Mouse (Mus musculus) liver, embryonic 14.5 days (tissue): Measurements from ENCODE around the gene Cxcr1. TPM values are rescaled to one million over a fixed set of nuclear protein-coding genes. Genes with fewer than 3 reads are reported as not detected.
"Not testable (repeated sequence)": the region's sequence is repeated elsewhere in the genome, so short reads cannot be mapped to it uniquely, and the experiment has no call there.

Experiments used
- ATAC-seq: fragments of 200-750 bp; cut with Nextera tagmentation; 2 replicates; pipeline ENCODE4 v1.8.0; 2017; ENCODE audit warnings: moderate number of reproducible peaks, mild to moderate bottlenecking, moderate library complexity; ENCODE audit not compliant: insufficient read depth
- DNase-seq, 3 experiments: peaks; one replicate each; pipeline ENCODE4 v3.0.0-alpha.2; 2012 to 2013; ENCODE audit warnings: low read depth in 3 of 3, low spot score in 3 of 3
- H3K27ac ChIP-seq: fragments of 300-500 bp; sonication (generic); 2 replicates; pipeline ENCODE4 v1.5.1; 2014; ENCODE audit warnings: moderate library complexity, mild to moderate bottlenecking, control low read depth, inconsistent platforms
- H3K27me3 ChIP-seq: fragments of 300-500 bp; sonication (generic); 2 replicates; pipeline ENCODE4 v1.6.1; 2014; ENCODE audit warnings: mild to moderate bottlenecking, low read length, moderate library complexity; ENCODE audit not compliant: control insufficient read depth, insufficient read depth
- H3K36me3 ChIP-seq: fragments of 300-500 bp; sonication (generic); replicated peaks from 2 replicates; pipeline ENCODE4 v1.6.1; 2014; ENCODE audit warnings: low read depth; ENCODE audit not compliant: control insufficient read depth, insufficient read depth
- H3K4me1 ChIP-seq, 2 experiments: fragments of 200-500 bp in 1 of 2; fragments of 300-500 bp in 1 of 2; sonication (generic) in 1 of 2; replicated peaks; 2 replicates each; pipeline ENCODE4 v1.6.1; 2012 to 2014; ENCODE audit warnings: antibody characterized with exemption in 1 of 2, inconsistent platforms in 1 of 2, low read length in 1 of 2; ENCODE audit not compliant: control insufficient read depth in 2 of 2, insufficient read depth in 2 of 2
- H3K4me2 ChIP-seq: fragments of 300-500 bp; sonication (generic); 2 replicates; pipeline ENCODE4 v1.6.1; 2014; ENCODE audit warnings: low read depth, mild to moderate bottlenecking, control low read depth, moderate library complexity
- H3K4me3 ChIP-seq, 2 experiments: fragments of 200-500 bp in 1 of 2; fragments of 300-500 bp in 1 of 2; sonication (generic) in 1 of 2; 2 replicates each; pipeline ENCODE4 v1.5.1; 2012 to 2014; ENCODE audit warnings: low read depth in 2 of 2, low read length in 2 of 2, mild to moderate bottlenecking in 2 of 2, control low read depth in 1 of 2, inconsistent platforms in 1 of 2, moderate library complexity in 1 of 2; ENCODE audit not compliant: insufficient read depth in 1 of 2
- H3K9ac ChIP-seq: fragments of 300-500 bp; sonication (generic); replicated peaks from 2 replicates; pipeline ENCODE4 v1.6.1; 2014; ENCODE audit warnings: mild to moderate bottlenecking, control low read depth, moderate library complexity
- H3K9me3 ChIP-seq: fragments of 300-500 bp; sonication (generic); 2 replicates; pipeline ENCODE4 v1.6.1; 2016; ENCODE audit warnings: low read length, mixed read lengths; ENCODE audit not compliant: control insufficient read depth
- CTCF ChIP-seq: IDR thresholded peaks from 2 replicates; pipeline ENCODE4 v1.5.1; 2016; ENCODE audit warnings: antibody characterized with exemption, low read depth, control low read depth
- EP300 ChIP-seq: IDR thresholded peaks from 2 replicates; pipeline ENCODE4 v1.6.1; 2016; ENCODE audit warnings: antibody characterized with exemption, low read depth
- WGBS: fragments of 180-500 bp; shearing (Covaris S2); extraction: QIAGEN DNeasy Blood & Tissue Kit; methylation state at CpG from one replicate; pipeline ENCODE4 v1.1.7; 2014; ENCODE audit not compliant: insufficient replicate concordance; 5-methylcytosine and 5-hydroxymethylcytosine counted together
- polyA plus RNA-seq, 2 experiments: library from polyadenylated mRNA; depleted of rRNA in 1 of 2; stranded (reverse) in 1 of 2; unstranded in 1 of 2; fragments of >200 nt; fragmentation: Nextera tagmentation in 1 of 2; extraction: Ambion mirVana in 1 of 2; gene quantifications; 2 replicates each; pipeline versions ENCODE4 v1.2.1 to v1.2.3; 2012 to 2014

The Cxcr1 gene
- polyA plus RNA-seq, 2 experiments = not detected

GRCm38 (mm10) chr1:74172722-74173121 lies 21.7 kb downstream of the Cxcr1 start:
- TF ChIP-seq CTCF = no peak
- no peak overlapping the region for H3K4me3 ChIP-seq
- H3K36me3 ChIP-seq = no peaks in the 10 kb centered on the region
- H3K4me2 ChIP-seq = no peak overlapping the region
- no peak overlapping the region for H3K9ac ChIP-seq
- ATAC-seq (no peak), DNase-seq (no peak)
- peaks cover 0 to 7% of the 10 kb centered on the region in 2 experiments; a peak in 2 of 4 replicates for H3K4me1 ChIP-seq
- no peak overlapping the region for H3K27ac ChIP-seq
- no peaks in the 10 kb centered on the region for H3K27me3 ChIP-seq
- WGBS = 2% methylated on average over 3 of the region's 3 CpGs
- no peaks in the 10 kb centered on the region for H3K9me3 ChIP-seq

- Histone ChIP-seq H3K4me1 (peaks cover 0 to 7% of the 10 kb centered on the region in 2 experiments; a peak in 2 of 4 replicates), H3K27ac (no peak overlapping the region), H3K36me3 (no peaks in the 10 kb centered on the region)
Measured at GRCm38 (mm10) chr1:74169721-74170120, 24.7 kb downstream of the Cxcr1 start.

GRCm38 (mm10) chr1:74167136-74167535 lies 27.3 kb downstream of the Cxcr1 start:
- ATAC-seq (no peak), DNase-seq (no peak)
- H3K9me3 ChIP-seq = no peaks in the 10 kb centered on the region
- no peak overlapping the region for H3K27ac ChIP-seq
- H3K9ac ChIP-seq = no peak overlapping the region
- no peaks in the 10 kb centered on the region for H3K27me3 ChIP-seq
- TF ChIP-seq CTCF (no peak), EP300 (no peak)
- H3K4me3 ChIP-seq = no peak overlapping the region
- WGBS = 58% methylated on average over 5 of the region's 5 CpGs
- no peaks in the 10 kb centered on the region for H3K36me3 ChIP-seq
- no peak overlapping the region for H3K4me2 ChIP-seq
- peaks cover 0 to 4% of the 10 kb centered on the region in 2 experiments; a peak in 1 of 4 replicates for H3K4me1 ChIP-seq

More at GRCm38 (mm10) chr1:74169721-74170120, 24.7 kb downstream of the Cxcr1 start:
- H3K9me3 ChIP-seq = no peaks in the 10 kb centered on the region
- no peaks in the 10 kb centered on the region for H3K27me3 ChIP-seq
- no peak for TF ChIP-seq CTCF
- TF ChIP-seq EP300 = no peak
- H3K9ac ChIP-seq = no peak overlapping the region
- WGBS = 55% methylated on average over 3 of the region's 3 CpGs
- DNase-seq (no peak), ATAC-seq (no peak)
- no peak overlapping the region for H3K4me3 ChIP-seq
- H3K4me2 ChIP-seq = no peak overlapping the region

- TF ChIP-seq EP300 = no peak
- TF ChIP-seq CTCF = no peak
- peaks cover 0 to 7% of the 10 kb centered on the region in 2 experiments; a peak in 2 of 4 replicates for H3K4me1 ChIP-seq
- H3K4me2 ChIP-seq = no peak overlapping the region
- H3K27ac ChIP-seq = no peak overlapping the region
- no peaks in the 10 kb centered on the region for H3K27me3 ChIP-seq
- H3K4me3 ChIP-seq = no peak overlapping the region
- no peaks in the 10 kb centered on the region for H3K36me3 ChIP-seq
- no peak overlapping the region for H3K9ac ChIP-seq
- no peaks in the 10 kb centered on the region for H3K9me3 ChIP-seq
- DNase-seq = no peak
- no peak for ATAC-seq
- 50% methylated on average over 2 of the region's 2 CpGs for WGBS
Measured at GRCm38 (mm10) chr1:74160036-74160435, 34.4 kb downstream of the Cxcr1 start.

GRCm38 (mm10) chr1:74159613-74160012 lies 34.8 kb downstream of the Cxcr1 start:
- not testable (repeated sequence) for H3K36me3 ChIP-seq, H3K4me2 ChIP-seq, DNase-seq, H3K9ac ChIP-seq, H3K4me1 ChIP-seq, H3K27ac ChIP-seq, H3K4me3 ChIP-seq, H3K27me3 ChIP-seq, ATAC-seq, H3K9me3 ChIP-seq
- WGBS = 32% methylated on average over 4 of the region's 5 CpGs
